Mouse (Mus musculus): ENCODE data around the gene Olfr713.

Olfr713 gene

GRCm38 (mm10) chr7:107030874-107031273 lies at the start of gene Olfr713:
Olfr713 (plus strand) TSS chr7:107031174.
- in situ Hi-C loops (cut with MboI, MseI), result loop anchor here (25.0 kb wide), 1 partner anchor 1144 kb away; no protein-coding TSS in a partner anchor

DNA sequence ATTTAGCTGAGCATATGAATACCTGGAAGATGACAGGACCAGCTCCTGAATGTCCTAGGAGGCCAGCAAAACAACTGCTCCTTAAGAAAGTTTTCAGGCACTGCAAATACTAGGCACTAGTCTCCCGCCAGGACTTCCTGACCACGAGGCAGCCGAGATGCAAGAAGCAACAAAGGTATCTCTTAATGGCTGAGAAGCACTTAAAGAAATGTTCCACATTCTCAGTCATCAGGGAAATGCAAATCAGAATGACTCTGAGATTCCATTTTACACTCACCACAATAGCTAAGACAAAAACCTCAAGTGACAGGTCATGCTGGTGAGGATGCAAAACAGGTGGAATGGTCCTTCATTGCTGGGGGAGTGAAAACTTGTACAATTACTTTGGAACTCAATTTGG lies 45.7 kb upstream of the Olfr713 start:
- in situ Hi-C loops (cut with MboI, MseI), result no loop called here

GRCm38 (mm10) chr7:107000798-107001197 lies 30.2 kb upstream of the Olfr713 start:
- in situ Hi-C loops (cut with MboI, MseI), result no loop called here

DNA sequence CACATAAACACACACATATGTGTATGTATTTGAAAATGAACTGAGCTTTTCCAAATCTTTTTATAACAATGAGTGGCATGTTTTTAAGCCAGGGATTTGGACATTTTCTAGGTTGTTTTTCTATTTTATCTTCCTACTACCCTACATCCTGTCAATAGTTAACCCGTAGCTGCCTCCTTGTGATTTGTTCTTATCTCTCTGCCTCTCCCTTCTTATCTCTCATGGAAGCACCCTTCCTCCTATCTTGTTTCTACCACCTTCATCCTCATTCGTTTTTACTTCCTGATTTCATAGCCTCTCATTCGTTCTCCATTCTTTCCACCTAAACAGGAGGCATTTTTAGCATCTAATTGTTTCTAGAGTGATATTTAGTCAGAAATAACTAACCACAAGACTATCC lies 26.8 kb upstream of the Olfr713 start:
- in situ Hi-C loops (cut with MboI, MseI), result no loop called here

DNA sequence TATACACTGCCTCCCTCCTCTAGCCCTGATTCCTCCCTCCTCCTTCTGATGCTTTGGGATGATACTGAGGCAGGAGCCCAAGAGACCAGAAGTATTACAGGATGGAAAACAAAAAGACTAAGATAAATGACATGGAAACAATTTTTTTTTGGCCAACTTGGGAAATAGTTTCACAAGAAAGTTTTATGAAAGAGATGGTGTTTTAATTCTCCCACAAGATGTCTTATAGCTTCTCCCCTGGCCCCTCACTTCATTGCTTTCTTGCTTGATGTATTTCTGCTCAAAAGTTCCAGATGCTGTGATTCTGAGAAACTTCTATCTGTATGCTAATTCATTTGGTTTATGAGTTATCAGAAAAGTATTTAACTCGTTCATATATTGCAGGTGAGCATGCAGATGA lies 25.0 kb upstream of the Olfr713 start, which contains the start of gene Olfr2:
Gene Olfr2 (minus strand): TSS at position 101 of the 400 bp plus-strand sequence.
- in situ Hi-C loops (cut with MboI, MseI), result no loop called here

- in situ Hi-C loops (cut with MboI, MseI), result loop anchor here (25.0 kb wide), 1 partner anchor 1153 kb away; no protein-coding TSS in a partner anchor
Measured at GRCm38 (mm10) chr7:107039934-107040563, 9.1 kb downstream of the Olfr713 start.

DNA sequence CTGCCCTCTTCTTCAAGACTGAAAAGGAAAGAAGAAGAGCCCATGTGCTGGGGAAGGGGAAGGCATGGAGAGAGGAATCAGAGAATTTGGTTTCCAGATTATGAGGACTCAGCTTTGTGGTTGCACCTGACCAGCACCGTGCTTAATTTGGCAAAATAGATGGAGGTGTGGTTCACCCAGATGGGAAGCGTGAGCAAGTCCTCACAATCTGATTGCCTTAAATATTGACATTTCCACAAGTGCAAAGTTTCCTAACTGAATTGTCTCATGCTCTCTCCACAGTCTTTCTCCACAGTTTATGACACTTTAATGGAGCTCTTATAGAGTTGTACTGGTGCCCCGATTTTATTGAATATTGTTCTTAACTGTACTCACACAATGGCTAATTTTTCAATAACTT lies 12.2 kb downstream of the Olfr713 start:
- in situ Hi-C loops (cut with MboI, MseI), result loop anchor here (25.0 kb wide), 1 partner anchor 1156 kb away; no protein-coding TSS in a partner anchor

DNA sequence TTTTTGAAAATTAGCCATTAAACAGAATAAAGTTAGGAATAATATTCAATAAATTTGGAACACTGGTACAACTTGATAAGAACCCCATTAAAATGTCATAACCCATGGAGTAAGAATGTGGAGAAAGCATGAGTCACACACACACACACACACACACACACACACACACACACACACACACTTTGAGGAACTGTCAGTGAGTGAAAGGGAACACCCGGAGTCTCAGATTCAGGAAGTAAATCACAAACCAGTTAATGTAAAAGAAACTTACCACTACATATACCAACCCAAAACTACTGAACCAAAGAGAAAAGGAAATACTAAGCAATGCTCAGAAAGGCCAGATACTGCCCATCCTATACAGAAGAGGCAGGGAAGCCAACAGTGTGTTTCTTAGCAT lies 13.4 kb downstream of the Olfr713 start:
- in situ Hi-C loops (cut with MboI, MseI), result loop anchor here (25.0 kb wide), 1 partner anchor 1157 kb away; no protein-coding TSS in a partner anchor

DNA sequence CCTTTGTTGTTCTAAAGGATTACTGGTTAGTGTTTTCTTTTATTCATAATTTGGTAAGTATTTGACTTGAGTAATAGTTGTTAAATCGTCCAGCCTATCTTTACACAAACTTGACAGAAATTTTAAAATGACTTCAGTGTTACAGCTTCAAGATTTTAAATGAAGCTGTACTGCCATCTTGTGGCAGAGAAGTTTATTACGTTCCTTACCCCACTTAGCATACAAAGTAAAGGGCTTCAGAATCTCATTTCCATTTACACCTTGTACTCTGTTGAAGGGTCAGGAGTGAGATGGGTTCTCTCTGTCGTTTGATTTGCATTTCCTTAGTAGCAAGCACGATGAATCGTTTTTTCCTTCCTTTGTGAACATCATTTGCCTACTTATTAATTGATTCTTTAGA lies 14.9 kb downstream of the Olfr713 start:
- in situ Hi-C loops (cut with MboI, MseI), result loop anchor here (25.0 kb wide), 1 partner anchor 1159 kb away; no protein-coding TSS in a partner anchor

DNA sequence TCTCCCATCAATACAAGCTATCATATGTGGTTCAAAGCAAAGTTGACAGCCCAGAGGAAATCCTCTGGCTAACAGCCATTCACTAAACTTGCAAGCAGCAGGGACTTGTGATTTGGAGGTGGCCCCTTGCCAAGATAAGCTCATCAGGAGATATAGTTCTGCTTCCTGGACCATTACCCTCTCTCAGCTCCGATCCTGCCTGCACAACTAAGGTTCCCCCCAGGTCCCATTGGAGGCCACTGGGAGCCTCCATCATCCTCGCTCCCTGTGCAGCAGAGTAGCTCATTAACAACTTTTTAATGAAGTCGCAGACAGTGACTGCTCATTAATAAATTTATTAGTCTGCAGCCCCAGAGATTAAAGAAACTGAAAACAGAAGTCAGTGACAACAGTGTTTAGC lies 16.6 kb downstream of the Olfr713 start:
- in situ Hi-C loops (cut with MboI, MseI), result loop anchor here (25.0 kb wide), 1 partner anchor 1160 kb away; no protein-coding TSS in a partner anchor

- in situ Hi-C loops (cut with MboI, MseI), result no loop called here
Measured at GRCm38 (mm10) chr7:107070681-107071080, 39.7 kb downstream of the Olfr713 start, which contains the start of gene Olfr714. Olfr714 (plus strand) TSS chr7:107070981.

All from regulatory T cell (primary cell).